Mouse (Mus musculus): ENCODE data around the gene Spon1.
A peak's percentile ranks its signal among the peaks of the same experiment; 100 is the strongest.

The Spon1 gene

GRCm38 (mm10) chr7:113903127-113903827 lies 137.5 kb downstream of the Spon1 start:
- DNase-seq (ENCODE audit: low read depth, low spot score), result no peak

DNA sequence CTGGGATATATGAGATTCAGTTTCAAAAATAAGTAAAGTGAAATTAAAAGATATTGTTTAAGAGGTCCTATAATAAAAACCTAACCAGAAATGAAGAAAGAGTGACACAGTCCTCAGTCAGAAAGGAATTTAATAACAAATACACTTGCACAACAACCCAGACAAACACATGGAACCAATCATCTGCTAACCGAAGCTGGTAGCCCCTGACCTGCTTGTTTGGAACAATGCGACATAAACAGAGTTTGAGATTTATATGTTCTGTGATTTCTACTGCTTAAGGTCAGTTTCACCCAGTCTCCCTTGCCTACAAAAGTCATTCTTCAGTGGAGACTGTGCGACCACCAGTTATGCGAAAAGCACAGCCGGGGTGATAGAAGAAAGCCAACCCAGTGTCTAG lies 138.1 kb downstream of the Spon1 start:
- no peak for DNase-seq (ENCODE audit: low read depth, low spot score)

DNA sequence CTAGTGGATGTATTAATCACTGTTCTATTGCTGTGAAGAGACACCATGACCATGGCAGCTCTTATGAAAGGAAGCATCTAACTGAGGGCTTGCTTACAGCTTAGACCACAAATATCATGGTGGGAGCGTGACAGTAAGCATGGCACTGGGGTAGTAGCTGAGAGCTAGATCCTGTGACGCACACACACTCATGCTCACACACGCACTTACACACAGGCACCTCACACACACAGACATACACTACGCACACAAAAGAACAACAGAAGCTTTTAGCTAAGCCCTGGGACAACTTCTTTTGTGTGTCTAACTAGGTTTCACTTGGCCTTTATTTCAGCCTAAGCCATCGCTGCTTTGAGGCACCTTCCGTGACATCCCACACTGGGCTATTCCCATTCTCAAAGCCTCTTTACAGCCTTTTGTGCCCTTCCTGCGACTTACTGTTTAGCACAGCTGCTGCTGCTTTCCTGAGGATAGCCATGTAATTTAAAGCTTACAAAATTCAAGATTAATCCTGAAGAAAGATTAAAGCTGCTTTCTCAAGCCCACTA lies 138.6 kb downstream of the Spon1 start:
- DNase-seq (ENCODE audit: low read depth, low spot score), result no peak

GRCm38 (mm10) chr7:113909161-113909825 lies 143.5 kb downstream of the Spon1 start:
- DNase-seq (ENCODE audit: low read depth, low spot score), result peak; percentile 50

DNA sequence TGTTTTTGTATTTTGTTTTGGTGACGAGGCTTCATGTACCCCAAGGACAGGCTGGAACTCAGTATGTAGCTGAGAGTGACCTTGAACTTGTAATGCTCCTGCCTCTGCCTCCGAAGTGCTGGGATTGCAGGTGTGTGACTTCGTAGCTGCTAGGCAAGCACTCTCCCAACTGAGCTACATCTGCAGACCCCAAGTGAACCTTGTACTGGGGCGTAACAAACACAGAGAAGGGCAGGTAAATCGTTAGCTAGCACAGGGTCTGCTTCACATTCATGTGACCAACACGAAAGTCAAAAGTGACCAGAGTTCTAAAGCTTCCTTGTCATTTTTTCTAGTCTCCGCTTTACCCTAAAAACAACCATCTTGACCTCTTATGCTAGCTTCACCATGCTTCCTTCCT lies 145.1 kb downstream of the Spon1 start:
- no peak for DNase-seq (ENCODE audit: low read depth, low spot score)

DNA sequence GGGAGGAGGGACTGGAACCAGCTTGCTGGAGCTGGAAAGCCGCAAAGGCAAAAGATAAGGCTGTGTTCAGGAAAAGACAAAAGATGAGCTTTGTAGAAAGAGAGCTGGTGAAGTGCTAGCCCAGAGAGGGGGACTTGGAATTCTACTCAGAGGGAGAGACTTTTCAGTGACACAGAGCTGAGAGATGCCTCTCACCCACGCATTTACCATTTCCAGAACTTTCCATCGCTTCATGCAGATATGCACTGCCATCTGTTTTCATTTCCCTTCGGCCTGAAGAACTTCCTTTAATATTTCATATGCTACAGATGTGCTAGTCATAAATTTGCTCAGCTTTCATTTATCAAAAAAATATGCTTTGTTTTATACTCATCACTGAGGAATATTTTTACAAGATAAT lies 150.1 kb downstream of the Spon1 start:
- peak; percentile 75 for DNase-seq (ENCODE audit: low read depth, low spot score)

DNA sequence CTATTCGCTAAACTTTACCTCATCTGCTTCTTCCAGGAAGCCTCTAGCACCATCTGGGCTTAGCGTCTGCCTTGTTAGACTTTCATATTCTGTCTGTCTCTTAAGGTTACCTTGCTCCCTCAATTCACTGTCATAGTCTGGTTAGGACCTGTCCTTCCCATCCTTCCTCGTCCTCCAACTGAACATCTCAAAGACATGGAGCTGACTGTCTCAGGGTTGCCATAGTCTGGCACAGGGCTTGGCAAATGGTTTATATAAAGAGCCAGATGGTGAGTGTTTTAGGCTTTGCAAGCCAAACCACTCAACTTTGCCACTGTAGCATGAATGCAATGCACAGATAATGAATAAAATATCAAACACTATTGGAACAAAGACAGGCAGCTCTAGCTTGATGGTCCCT lies 153.1 kb downstream of the Spon1 start:
- DNase-seq (ENCODE audit: low read depth, low spot score), result peak; percentile 72

DNA sequence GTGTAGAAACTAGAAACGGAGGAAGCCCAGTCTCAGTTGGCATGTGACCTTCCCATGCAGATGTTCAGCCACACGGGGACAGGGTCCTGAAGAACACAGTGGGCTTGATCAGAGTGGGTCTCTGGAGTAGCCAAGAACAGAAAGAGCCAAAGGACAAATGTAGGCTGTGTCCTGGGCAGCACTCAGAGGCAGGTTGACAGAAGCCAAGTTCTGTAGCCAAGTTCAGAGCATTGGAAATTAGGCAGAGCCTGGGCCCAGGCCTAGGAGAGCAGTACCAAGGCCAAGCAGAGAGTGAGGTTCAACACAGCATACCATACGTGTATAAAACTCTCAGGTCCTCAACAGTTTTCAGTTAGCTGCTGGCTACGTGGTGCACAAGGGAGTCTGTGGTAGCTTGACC lies 153.7 kb downstream of the Spon1 start:
- peak; percentile 30 for DNase-seq (ENCODE audit: low read depth, low spot score)

DNA sequence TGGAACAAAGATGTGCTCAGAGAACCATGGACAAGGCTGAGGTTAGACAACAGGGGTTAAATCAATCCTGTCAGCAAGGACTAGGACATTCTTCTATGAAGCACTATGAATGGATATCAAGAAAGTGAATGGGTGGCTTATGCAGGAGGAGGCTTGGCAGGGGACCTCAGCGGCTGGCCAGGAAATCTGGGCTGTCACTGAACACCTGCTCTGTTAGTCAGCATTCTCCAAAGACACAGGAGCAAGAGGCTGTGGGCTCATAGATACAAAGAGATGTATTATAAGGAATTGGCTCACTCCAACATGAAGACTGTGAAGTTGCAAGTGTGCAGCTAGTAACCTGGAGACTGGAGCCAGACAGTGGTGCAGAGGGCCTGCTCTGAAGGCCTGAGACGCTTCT lies 154.3 kb downstream of the Spon1 start:
- peak; percentile 77 for DNase-seq (ENCODE audit: low read depth, low spot score)

DNA sequence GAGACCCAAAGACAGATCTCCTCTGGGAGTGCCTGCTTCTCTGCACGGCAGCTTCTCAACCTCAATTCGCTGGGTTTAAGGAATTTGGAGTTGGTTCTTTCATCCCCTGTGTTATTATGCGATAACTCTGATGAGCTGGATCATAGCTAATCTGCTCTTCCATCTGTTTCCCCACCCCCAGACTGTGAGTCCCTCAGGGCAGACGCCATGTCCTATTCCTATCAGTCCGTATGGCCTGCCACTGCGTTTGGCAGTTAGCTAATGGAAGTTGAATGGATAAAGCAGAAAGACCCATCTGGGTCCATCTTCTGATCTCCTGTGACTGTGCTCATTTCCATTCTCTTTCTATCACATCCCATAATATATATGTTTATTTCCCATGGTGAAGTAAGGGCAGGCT lies 158.8 kb downstream of the Spon1 start:
- peak; percentile 55 for DNase-seq (ENCODE audit: low read depth, low spot score)

GRCm38 (mm10) chr7:113950888-113951287 lies 185.1 kb downstream of the Spon1 start:
- DNase-seq (ENCODE audit: low read depth, low spot score), result no peak

DNA sequence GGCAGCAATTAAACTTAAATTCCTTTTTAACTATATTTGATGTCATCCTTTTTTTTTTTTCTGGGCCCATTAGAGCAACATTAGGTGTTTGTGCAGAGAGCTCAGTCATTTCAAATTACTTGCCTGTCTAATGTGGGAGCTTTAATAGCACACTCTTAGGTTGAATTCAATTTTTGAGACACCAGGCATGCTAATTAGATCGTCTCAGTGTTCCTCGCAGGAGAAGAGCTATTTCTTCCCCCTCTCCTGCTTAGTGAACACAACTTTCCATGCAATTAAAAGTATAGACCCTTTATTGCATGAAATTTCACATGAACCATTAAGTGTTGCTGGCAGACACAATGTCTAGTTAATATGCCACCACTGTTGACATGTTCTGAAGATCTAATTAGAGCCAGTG lies 189.6 kb downstream of the Spon1 start:
- DNase-seq (ENCODE audit: low read depth, low spot score), result peak; percentile 40

GRCm38 (mm10) chr7:113960841-113961499 lies 195.2 kb downstream of the Spon1 start:
- DNase-seq (ENCODE audit: low read depth, low spot score), result peak; percentile 65

DNA sequence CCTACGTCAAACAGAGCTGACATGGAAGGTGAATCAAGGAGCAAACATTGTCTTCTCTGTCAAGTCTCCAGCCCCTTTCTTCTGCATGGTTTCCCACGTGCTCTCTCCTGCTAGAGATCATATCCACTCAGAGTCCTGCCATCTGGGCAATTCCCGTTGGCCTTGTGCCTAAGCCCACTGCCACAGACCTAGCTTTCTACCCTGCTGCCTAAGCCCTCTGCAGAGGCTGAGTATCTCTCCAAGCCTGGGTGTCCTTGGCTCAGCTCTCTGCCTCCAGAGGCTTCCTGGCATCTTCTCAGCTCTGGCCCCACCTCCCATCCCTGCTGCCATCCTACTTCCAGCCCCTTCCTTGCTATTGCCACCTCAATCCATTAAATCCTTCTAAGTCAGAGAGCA lies 195.7 kb downstream of the Spon1 start:
- peak; percentile 68 for DNase-seq (ENCODE audit: low read depth, low spot score)

- DNase-seq (ENCODE audit: low read depth, low spot score), result peak; percentile 36
Observed at GRCm38 (mm10) chr7:113962078-113962477, 196.3 kb downstream of the Spon1 start.

DNA sequence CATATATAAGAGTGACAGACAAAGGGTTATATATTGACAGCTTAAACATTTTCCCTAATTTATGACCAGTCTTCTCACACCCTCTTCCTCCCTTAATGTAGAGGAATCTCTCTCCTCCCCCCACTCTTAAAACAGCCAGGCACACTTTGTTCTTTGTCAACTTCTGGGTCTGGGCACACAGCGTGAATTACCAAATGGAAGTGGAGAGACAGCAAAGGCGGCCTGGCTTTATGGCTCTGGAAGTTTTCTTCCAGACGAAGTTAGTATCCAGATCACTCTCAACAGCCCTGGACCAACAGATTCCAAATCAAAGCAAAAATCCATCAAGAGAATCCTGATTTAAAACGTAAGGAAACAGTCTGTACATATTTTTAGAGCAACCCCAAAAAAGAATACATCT lies 198.0 kb downstream of the Spon1 start:
- peak; percentile 28 for DNase-seq (ENCODE audit: low read depth, low spot score)

DNA sequence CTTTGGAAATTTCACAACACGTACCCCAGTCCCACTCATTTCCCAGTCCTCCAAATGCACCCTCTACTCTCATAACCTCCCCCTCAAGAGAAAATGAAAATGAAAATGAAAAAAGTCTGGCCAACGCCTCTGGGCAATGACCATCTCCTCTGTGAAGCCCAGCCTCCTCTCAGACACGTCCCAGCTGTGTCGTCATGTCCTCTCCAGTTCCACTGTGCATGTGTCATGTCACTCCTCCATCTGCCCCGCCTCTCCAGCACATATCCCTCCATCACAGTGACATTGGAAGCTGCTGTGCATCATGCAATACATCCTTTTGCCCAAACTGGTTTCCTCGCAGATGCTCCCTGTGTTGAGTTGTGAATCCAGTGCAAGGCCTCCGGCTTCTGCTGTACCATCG lies 199.8 kb downstream of the Spon1 start:
- DNase-seq (ENCODE audit: low read depth, low spot score), result no peak

- DNase-seq (ENCODE audit: low read depth, low spot score), result no peak
Observed at GRCm38 (mm10) chr7:113969182-113969581, 203.4 kb downstream of the Spon1 start.

DNA sequence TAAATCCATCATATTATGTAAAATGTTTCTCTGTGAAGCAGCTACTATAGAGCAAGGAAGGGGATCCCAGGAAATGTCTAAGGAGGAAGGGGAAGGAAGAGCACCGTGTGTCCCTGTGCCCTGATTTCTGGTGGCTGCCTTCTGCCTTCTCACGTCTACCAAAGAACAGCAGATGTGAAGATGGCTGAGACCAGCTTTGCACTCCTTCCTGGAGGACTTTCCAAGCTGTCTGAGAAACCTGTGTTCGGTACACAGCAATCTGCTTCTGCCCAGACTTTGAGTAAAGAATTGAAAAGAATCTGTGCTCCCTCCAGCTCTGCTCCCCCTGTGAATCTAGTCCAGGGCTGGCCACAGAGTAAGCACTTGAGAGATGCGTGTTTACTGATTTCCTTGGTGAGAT lies 206.7 kb downstream of the Spon1 start:
- peak; percentile 50 for DNase-seq (ENCODE audit: low read depth, low spot score)

DNA sequence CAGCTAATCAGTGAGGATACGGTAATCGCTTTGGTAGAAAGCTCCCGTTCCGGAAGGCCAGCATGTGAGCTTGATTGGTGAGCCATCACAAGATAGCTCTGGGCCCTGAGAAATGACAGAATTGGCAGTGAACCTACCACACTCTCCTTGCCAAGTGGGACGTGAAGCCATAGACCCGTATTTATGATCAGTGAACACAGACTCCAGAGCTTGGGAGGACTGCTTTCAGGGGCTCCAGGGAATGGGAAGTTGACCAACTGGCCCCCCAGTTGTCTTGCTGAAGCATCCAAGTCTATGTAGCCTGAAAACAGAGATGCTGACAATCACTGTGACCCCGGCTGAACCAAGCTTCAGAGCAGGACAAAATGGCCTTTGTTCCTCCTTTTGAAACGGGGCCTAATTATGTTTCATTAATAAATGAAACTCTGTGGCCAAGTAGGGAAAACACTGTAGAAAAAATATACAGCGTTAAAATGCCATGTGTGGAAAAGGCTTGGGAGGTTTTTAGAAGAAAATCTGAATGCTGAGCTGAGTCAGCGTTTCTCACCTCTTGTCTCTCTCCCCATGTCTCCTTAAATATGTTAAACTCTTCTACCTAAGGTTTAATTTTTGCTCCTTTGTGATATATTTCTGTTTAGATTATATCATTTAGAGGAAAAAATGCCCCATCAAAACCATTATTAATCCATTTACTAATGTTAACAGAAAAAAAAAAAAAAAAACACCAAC lies 220.8 kb downstream of the Spon1 start:
- peak; percentile 66 for DNase-seq (ENCODE audit: low read depth, low spot score)

GRCm38 (mm10) chr7:113988156-113988555 lies 222.4 kb downstream of the Spon1 start:
- no peak for DNase-seq (ENCODE audit: low read depth, low spot score)

All from brain, adult 2 months (tissue).